ENCODE assay signal across 8 mouse cellular contexts in the genomic region with DNA sequence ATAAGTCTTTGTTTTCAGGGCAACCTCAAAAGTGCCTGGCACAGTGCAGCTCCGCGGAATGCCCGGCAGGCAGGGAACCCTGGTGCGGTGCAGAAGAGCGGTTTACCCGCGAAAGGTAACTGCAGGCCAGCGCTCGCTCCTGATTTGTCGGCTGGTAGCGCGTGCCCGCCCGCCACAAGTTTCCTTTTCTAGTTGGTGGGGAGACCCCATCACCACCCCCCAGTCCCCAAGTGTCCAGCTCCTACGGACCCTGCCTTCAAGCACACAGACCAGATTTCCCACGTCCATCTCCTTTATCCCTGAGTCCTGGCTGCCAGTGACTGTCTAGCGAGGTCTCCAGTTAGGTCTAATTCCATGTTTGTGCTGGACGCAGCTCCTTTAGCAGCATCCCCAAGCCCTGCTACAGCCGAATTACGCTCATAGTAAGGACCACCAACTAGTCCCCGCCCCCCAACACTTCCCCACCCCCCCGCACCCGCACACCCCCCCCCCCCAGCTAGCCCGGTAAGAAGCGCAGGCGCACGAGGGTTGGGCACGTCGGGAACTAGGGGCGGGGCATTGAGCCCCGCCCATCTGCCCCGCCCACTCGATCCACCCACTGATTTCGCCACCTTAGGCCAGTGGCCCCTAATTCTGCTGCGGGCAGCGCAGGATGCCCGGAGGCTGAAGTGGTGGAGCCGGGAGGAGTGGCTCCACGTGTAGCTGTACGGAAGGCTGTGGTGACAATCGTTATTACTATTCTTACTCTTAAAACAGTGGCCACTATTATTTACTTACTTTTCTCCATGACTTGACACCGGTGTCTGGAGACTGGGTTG. TPM values are rescaled to one million over a fixed set of nuclear protein-coding genes. Genes with fewer than 3 reads are reported as not detected.
A peak's percentile ranks its signal among the peaks of the same experiment; 100 is the strongest.
DNase-seq lines count a peak whose midpoint lies in the region; ATAC-seq lines count a peak whose summit lies in the region.

A gene (minus strand): TSS at position 381 of the 818 bp plus-strand sequence.
A gene (plus strand): TSS at position 601 of the 818 bp plus-strand sequence.

- peak within 1 kb of the TSS; percentile 92 for H3K4me2 ChIP-seq in intestine, embryonic 15.5 days (replicated peaks)

- H3K4me1 ChIP-seq in intestine, embryonic 15.5 days (replicated peaks) = no peaks in the 10 kb centered on the region
- H3K4me1 ChIP-seq in midbrain, embryonic 10.5 days = peaks cover 15% of the 10 kb centered on the region

- H3K9me3 ChIP-seq in intestine, embryonic 15.5 days = no peaks in the 10 kb centered on the region
- no peaks in the 10 kb centered on the region for H3K9me3 ChIP-seq in midbrain, embryonic 10.5 days (replicated peaks)

- ATAC-seq in intestine, embryonic 15.5 days = peak; percentile 97

- no peaks in the 10 kb centered on the region for H3K36me3 ChIP-seq in intestine, embryonic 15.5 days
- H3K36me3 ChIP-seq in midbrain, embryonic 10.5 days = no peaks in the 10 kb centered on the region

- H3K9ac ChIP-seq in intestine, embryonic 15.5 days = peak within 1 kb of the TSS; percentile 51

- 1% methylated on average over 40 of the region's 42 CpGs for WGBS in intestine, embryonic 15.5 days
- under 1% methylated on average over 40 of the region's 42 CpGs for WGBS in midbrain, embryonic 10.5 days

- peak; percentile 90 for DNase-seq in adrenal gland, adult 2 months
- DNase-seq in embryo, embryonic 11 days = peak; percentile 92
- peak; percentile 40 to 62 for DNase-seq in gastrocnemius, postnatal 36 days
- DNase-seq in left cerebral cortex, postnatal 36 days (ENCODE audit: low spot score in 2 of 2) = peak; percentile 31 to 38
- peak; percentile 88 for DNase-seq in midbrain, embryonic 10.5 days (ENCODE audit: low spot score)
- peak; percentile 17 to 31 for DNase-seq in right cerebral cortex, postnatal 36 days (ENCODE audit: low spot score in 2 of 2)
- peak; percentile 88 for DNase-seq in yolk sac, embryonic 10.5 days (ENCODE audit: low spot score)

- peak within 1 kb of the TSS; percentile 58 for H3K4me3 ChIP-seq in intestine, embryonic 15.5 days (replicated peaks)
- H3K4me3 ChIP-seq in midbrain, embryonic 10.5 days = peak within 1 kb of the TSS; percentile 73

- intact Hi-C loops in gastrocnemius, postnatal 36 days (cut with DNase I) = no loop called here
- intact Hi-C loops in left cerebral cortex, postnatal 36 days (cut with DNase I) = loop anchor here (5.0 kb wide), 1 partner anchor 42 kb away; no protein-coding TSS in a partner anchor

- H3K27me3 ChIP-seq in intestine, embryonic 15.5 days (replicated peaks) = no peaks in the 10 kb centered on the region
- H3K27me3 ChIP-seq in midbrain, embryonic 10.5 days (ENCODE audit: low read depth, poor library complexity, severe bottlenecking) = peaks cover 21% of the 10 kb centered on the region

- H3K27ac ChIP-seq in intestine, embryonic 15.5 days = no peak within 1 kb of the TSS
- H3K27ac ChIP-seq in midbrain, embryonic 10.5 days (replicated peaks) = peak within 1 kb of the TSS; percentile 80

RNA-seq across cellular contexts. Expression of the first gene that starts in this region (rescaled TPM):
- total RNA-seq in adrenal gland, adult 2 months (2021) = not detected
- polyA plus RNA-seq in adrenal gland, adult 2 months (2012; rRNA removed) = not detected in 2 replicates
- not detected for total RNA-seq in gastrocnemius, postnatal 36 days (2021)
- polyA plus RNA-seq in intestine, embryonic 15.5 days (2015; fragmentation: Nextera tagmentation; extraction: Ambion mirVana) = 0.05 TPM in 1 of 2 replicates, not detected in the other
- under 1 TPM in 1 of 2 experiments, not detected in 1; 0.12 TPM for total RNA-seq in left cerebral cortex, postnatal 36 days (2021)
- polyA plus RNA-seq in midbrain, embryonic 10.5 days (2016; fragmentation: Nextera tagmentation; extraction: Ambion mirVana) = 0.17 and 0.19 TPM in 2 replicates

RNA-seq across cellular contexts. Expression of the second gene that starts in this region (rescaled TPM):
- 10 to 100 TPM; 17.1 to 29.1 TPM for total RNA-seq in adrenal gland, adult 2 months (2021)
- 1.2 and 1.4 TPM in 2 replicates for polyA plus RNA-seq in adrenal gland, adult 2 months (2012; rRNA removed)
- 1 to 10 TPM; 3.4 to 3.9 TPM for total RNA-seq in gastrocnemius, postnatal 36 days (2021)
- polyA plus RNA-seq in intestine, embryonic 15.5 days (2015; fragmentation: Nextera tagmentation; extraction: Ambion mirVana) = 81.6 and 81.9 TPM in 2 replicates
- 1 to 10 TPM; 6.2 to 9.0 TPM for total RNA-seq in left cerebral cortex, postnatal 36 days (2021)
- polyA plus RNA-seq in midbrain, embryonic 10.5 days (2016; fragmentation: Nextera tagmentation; extraction: Ambion mirVana) = 26.4 and 28.7 TPM in 2 replicates

Comparison
In these comparisons a context has a peak if more than half of its experiments do, and no peak if none do; other contexts are left out.
1. RNA of the second gene that starts in this region (polyA plus RNA-seq): 81.6 to 81.9 TPM in intestine, embryonic 15.5 days and 26.4 to 28.7 TPM in midbrain, embryonic 10.5 days; 1.2 to 1.4 TPM in adrenal gland, adult 2 months; every median in the first group is over 10 times any median in the second.
2. DNase-seq: peak in every context shown above with its lines; median percentile 92 in embryo, embryonic 11 days; 90 in adrenal gland, adult 2 months; 88 in midbrain, embryonic 10.5 days; 88 in yolk sac, embryonic 10.5 days; 51 in gastrocnemius, postnatal 36 days; 34 in left cerebral cortex, postnatal 36 days; 24 in right cerebral cortex, postnatal 36 days.